Mouse (Mus musculus): ENCODE data around the gene Polr2l. TPM values are rescaled to one million over a fixed set of nuclear protein-coding genes. Genes with fewer than 3 reads are reported as not detected.

The Polr2l gene
- polyA plus RNA-seq, 1 experiment: 70.9 TPM

DNA sequence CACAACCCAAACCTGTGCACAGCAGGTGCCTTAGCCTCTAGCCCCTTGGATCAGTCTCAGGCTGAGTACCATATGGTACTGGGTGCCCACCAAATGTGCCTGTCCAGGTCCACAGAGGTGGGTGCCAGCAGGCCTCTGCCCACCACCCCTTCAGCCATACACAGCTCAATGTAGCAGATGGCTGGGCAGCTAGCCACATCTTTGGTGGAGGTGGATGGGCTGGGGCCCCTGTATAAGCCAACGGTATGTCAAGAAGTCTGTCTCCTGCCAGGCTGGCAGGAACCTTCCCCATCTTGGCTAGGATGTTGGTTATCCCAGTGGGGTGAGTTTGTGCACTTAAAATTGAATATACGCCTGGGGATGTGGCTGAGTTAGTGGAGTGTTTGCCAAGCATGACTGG lies 10.7 kb upstream of the Polr2l start:
- H3K27ac ChIP-seq (ENCODE audit: insufficient read depth, low read depth, low read length): no peak overlapping the region
- no peak for TF ChIP-seq CTCF (conservative IDR thresholded peaks at IDR 0.05; ENCODE audit: insufficient read depth, insufficient read length, low read depth, low read length)
- TF ChIP-seq POLR2A (IDR thresholded peaks at IDR 0.05; ENCODE audit: low read depth, low read length): no peak
- WGBS: 91% methylated on average over 2 of the region's 2 CpGs
- no peaks in the 10 kb centered on the region for H3K36me3 ChIP-seq (ENCODE audit: control insufficient read depth, insufficient read depth, low read length)
- H3K4me3 ChIP-seq (ENCODE audit: insufficient read depth, low read depth, low read length): no peak overlapping the region
- no peak for DNase-seq
- H3K27me3 ChIP-seq (replicated peaks; ENCODE audit: control insufficient read depth, insufficient read depth, low read length): no peaks in the 10 kb centered on the region
- H3K4me1 ChIP-seq (ENCODE audit: control insufficient read depth, insufficient read depth, low read length): peaks cover 11% of the 10 kb centered on the region

DNA sequence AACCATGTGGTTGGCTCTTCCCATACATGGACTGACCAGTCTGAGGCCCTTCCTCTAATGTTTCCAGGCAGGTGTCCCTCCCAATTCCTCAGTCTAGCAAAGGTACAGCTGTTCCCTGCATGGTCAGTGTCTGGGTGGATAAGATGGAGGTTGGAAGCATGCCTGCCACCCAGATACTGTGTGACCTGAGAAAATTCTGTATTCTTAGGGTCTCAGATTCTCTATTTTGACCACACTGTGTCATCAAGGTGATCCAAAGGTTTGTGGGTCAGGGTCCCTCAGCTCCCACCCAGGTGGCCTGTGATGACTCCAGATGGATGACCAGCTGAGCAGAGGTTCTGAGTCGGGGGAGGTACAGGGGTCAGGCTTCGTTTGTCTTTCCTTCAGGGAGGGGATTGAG lies 10.3 kb upstream of the Polr2l start:
- H3K4me1 ChIP-seq (ENCODE audit: control insufficient read depth, insufficient read depth, low read length): peaks cover 11% of the 10 kb centered on the region
- H3K4me3 ChIP-seq (ENCODE audit: insufficient read depth, low read depth, low read length): no peak overlapping the region
- no peak for DNase-seq
- 85% methylated on average over 2 of the region's 2 CpGs for WGBS
- no peaks in the 10 kb centered on the region for H3K36me3 ChIP-seq (ENCODE audit: control insufficient read depth, insufficient read depth, low read length)
- TF ChIP-seq POLR2A (IDR thresholded peaks at IDR 0.05; ENCODE audit: low read depth, low read length) (no peak), CTCF (conservative IDR thresholded peaks at IDR 0.05; ENCODE audit: insufficient read depth, insufficient read length, low read depth, low read length) (no peak)
- H3K27ac ChIP-seq (ENCODE audit: insufficient read depth, low read depth, low read length): no peak overlapping the region
- H3K27me3 ChIP-seq (replicated peaks; ENCODE audit: control insufficient read depth, insufficient read depth, low read length): no peaks in the 10 kb centered on the region

DNA sequence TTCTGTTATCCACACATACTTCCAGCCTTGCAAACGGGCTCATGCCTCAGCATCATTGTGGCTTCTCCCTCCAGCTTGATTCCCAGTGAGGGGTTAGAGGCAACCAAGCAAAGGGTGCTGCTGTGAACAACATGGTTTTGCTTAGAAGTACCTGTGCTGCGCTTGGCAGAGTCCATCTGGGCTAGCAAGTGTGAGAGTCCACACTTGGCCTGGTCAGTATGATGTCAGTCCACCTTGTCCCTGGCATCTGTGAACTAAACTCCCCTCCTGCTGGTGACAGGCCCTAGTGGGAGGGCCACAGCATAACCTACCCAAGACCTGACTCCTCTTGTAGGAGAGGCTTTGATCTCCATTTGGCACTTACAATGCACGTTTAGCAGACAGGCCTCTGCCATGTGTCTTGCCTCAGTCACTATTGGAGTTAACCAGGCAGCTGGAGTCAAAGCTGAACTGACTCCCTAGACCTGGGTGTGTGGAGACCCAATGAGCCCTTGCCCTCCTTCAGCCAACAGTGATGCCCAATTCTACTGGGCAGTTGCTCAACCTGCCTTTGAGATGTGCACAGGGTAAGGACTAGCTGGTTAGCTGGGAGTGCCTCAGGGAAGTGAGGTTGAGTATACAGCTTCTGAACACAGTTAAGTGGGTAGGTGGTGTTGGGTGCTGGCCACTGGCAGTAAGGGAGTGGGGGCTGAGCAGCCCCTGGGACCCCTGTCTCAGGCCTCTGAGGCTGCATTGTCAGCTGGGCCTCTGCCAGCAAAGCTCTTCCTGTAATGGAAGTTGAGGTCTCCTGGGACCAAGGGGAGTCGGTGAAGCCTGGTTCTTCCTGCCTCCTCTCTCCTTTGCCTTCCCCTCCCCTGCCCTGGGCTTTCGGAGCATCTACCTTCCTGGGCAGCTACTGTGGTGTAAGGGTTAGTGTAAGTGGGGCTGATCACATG lies 9.5 kb upstream of the Polr2l start:
- H3K27me3 ChIP-seq (replicated peaks; ENCODE audit: control insufficient read depth, insufficient read depth, low read length): no peaks in the 10 kb centered on the region
- TF ChIP-seq POLR2A (IDR thresholded peaks at IDR 0.05; ENCODE audit: low read depth, low read length): no peak
- no peak for TF ChIP-seq CTCF (conservative IDR thresholded peaks at IDR 0.05; ENCODE audit: insufficient read depth, insufficient read length, low read depth, low read length)
- H3K4me3 ChIP-seq (ENCODE audit: insufficient read depth, low read depth, low read length): no peak overlapping the region

DNA sequence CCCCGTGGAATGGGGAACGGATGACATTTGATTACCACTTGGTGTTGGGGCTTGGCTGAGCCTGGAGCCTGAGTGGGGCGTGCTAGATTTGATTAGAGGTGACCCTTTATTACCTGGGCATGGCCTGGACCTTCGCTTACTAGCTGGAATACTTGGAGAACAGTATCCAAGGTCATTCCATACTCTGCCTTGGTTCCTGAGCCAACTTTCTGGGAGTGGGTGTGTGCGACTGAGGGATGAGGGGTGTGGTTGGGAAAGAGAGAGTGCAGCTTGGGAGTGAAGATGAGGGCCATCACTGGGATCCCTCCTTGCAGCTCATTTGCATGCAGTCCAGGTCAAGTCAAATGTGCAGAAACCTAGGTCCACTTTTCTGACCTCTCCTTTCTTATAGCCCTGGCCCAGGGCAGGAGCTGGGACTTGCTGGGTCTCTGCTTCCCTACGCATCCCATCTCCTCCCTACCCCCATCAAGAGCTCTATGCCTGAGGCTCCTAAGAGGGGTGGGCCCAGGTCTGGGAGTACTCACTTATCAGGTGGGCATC lies 8.3 kb upstream of the Polr2l start:
- 75% methylated on average over 6 of the region's 6 CpGs for WGBS

More for the DNA sequence above, 9.5 kb upstream of the Polr2l start:
- Histone ChIP-seq H3K27ac (ENCODE audit: insufficient read depth, low read depth, low read length) (no peak overlapping the region), H3K4me1 (ENCODE audit: control insufficient read depth, insufficient read depth, low read length) (peaks cover 11% of the 10 kb centered on the region), H3K36me3 (ENCODE audit: control insufficient read depth, insufficient read depth, low read length) (no peaks in the 10 kb centered on the region)
- no peak for DNase-seq
- 80% methylated on average over 5 of the region's 5 CpGs for WGBS

DNA sequence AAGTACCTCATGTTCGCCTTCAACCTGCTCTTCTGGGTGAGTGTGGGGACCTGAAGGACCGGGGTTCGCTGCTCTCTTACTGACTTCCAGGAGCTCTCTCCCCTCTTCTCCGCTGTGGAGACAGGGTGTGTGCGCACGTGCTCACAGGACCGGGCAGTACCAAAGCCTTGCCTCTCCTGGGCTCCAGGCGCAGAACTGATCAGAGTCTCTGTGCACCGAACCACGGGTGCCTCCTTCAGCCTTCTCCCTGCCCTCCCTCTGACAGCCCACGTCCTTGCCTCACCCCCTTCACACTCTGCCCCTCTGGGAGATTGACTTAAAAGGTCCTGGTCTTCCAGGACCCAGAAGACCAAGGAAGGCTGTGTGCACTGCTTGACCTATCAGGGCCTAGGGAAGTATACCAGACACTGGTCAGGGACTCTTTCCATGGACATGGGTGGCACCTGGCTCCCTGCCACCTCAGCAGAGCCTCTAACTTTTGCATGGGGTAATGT lies 7.6 kb upstream of the Polr2l start:
- whole genome bisulfite sequencing: 35% methylated on average over 11 of the region's 11 CpGs
- Histone ChIP-seq H3K4me3 (ENCODE audit: insufficient read depth, low read depth, low read length) (peak overlapping the region; percentile 44; the same call in 1 of the 2 replicates), H3K4me1 (ENCODE audit: control insufficient read depth, insufficient read depth, low read length) (peaks cover 14% of the 10 kb centered on the region), H3K36me3 (ENCODE audit: control insufficient read depth, insufficient read depth, low read length) (no peaks in the 10 kb centered on the region), H3K27ac (ENCODE audit: insufficient read depth, low read depth, low read length) (no peak overlapping the region), H3K27me3 (replicated peaks; ENCODE audit: control insufficient read depth, insufficient read depth, low read length) (no peaks in the 10 kb centered on the region)
- TF ChIP-seq POLR2A (IDR thresholded peaks at IDR 0.05; ENCODE audit: low read depth, low read length) (no peak), CTCF (conservative IDR thresholded peaks at IDR 0.05; ENCODE audit: insufficient read depth, insufficient read length, low read depth, low read length) (no peak)
- DNase-seq: no peak

More for the DNA sequence above, 8.3 kb upstream of the Polr2l start:
- DNase-seq: no peak
- peaks cover 11% of the 10 kb centered on the region for H3K4me1 ChIP-seq (ENCODE audit: control insufficient read depth, insufficient read depth, low read length)
- H3K27me3 ChIP-seq (replicated peaks; ENCODE audit: control insufficient read depth, insufficient read depth, low read length): no peaks in the 10 kb centered on the region
- TF ChIP-seq CTCF (conservative IDR thresholded peaks at IDR 0.05; ENCODE audit: insufficient read depth, insufficient read length, low read depth, low read length) (no peak), POLR2A (IDR thresholded peaks at IDR 0.05; ENCODE audit: low read depth, low read length) (no peak)
- H3K27ac ChIP-seq (ENCODE audit: insufficient read depth, low read depth, low read length): no peak overlapping the region
- no peaks in the 10 kb centered on the region for H3K36me3 ChIP-seq (ENCODE audit: control insufficient read depth, insufficient read depth, low read length)
- H3K4me3 ChIP-seq (ENCODE audit: insufficient read depth, low read depth, low read length): no peak overlapping the region

DNA sequence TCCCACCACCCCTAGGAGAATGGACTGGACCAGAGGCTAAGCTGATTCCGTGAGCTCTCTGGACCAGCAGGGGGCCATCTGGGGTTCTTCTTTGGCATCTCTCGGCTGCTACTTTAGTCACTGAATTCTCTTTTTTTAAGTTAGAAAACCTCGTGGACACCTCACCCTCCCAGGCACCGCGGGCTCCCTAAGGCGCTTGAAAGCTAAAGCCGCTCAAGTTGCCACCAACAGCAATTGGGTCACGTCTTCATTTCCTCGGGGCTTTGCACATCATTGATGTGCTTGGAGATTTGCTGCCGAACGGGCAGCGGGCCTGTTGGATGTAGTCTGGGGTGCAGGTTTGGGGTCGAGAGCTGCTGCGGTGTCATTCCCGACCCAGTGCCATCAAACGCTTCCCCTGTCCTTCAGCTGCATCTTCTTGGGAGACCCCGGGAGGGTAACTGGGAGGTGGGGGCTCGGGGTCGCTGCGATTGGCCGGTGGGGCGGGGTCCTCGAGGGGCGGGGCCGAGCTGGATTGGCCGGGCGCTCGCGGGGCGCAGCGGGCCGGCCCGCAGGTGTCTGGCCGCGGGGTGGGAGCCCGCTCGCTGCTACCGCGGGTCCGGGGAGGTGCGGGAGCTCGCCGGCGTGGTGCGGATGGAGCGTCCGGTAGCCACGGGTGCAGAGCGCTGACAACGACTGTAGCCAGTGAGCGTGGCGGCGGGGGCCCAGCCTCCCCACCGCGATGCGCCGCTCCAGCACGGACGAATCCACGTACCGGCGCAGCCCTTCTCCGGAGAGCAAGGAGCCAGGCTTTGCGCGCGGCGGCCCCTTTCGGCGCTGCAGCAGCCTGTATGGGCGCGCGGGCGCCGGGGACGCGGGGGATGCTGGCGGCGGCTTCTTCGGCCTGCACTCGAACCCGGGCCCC lies 6.8 kb upstream of the Polr2l start:
- Histone ChIP-seq H3K27ac (ENCODE audit: insufficient read depth, low read depth, low read length) (no peak overlapping the region), H3K4me3 (ENCODE audit: insufficient read depth, low read depth, low read length) (peak overlapping the region; percentile 44; the same call in 1 of the 2 replicates), H3K27me3 (replicated peaks; ENCODE audit: control insufficient read depth, insufficient read depth, low read length) (no peaks in the 10 kb centered on the region), H3K4me1 (ENCODE audit: control insufficient read depth, insufficient read depth, low read length) (peaks cover 22% of the 10 kb centered on the region), H3K36me3 (ENCODE audit: control insufficient read depth, insufficient read depth, low read length) (no peaks in the 10 kb centered on the region)
- peak; percentile 59 for DNase-seq
- 4% methylated on average over 81 of the region's 81 CpGs for WGBS
- TF ChIP-seq POLR2A (IDR thresholded peaks at IDR 0.05; ENCODE audit: low read depth, low read length) (no peak), CTCF (conservative IDR thresholded peaks at IDR 0.05; ENCODE audit: insufficient read depth, insufficient read length, low read depth, low read length) (peak; percentile 40; the same call in 1 of the 2 replicates)

All from kidney, adult 2 months (tissue).